Mouse (Mus musculus) hematopoietic stem cell, adult 5-6 weeks (primary cell): Measurements from ENCODE around the gene Dst. TPM values are rescaled to one million over a fixed set of nuclear protein-coding genes. Genes with fewer than 3 reads are reported as not detected.
"Not testable (repeated sequence)": the region's sequence is repeated elsewhere in the genome, so short reads cannot be mapped to it uniquely, and the experiment has no call there.

Source experiments
- ATAC-seq, 2 experiments: fragments of 125-278 bp in 1 of 2; replicated peaks in 1 of 2; 2 replicates each; pipeline ENCODE4 v1.8.0; 2016 to 2017; ENCODE audit warnings: inconsistent platforms in 2 of 2, mild to moderate bottlenecking in 2 of 2, moderate number of reproducible peaks in 2 of 2, low read depth in 1 of 2, moderate TSS enrichment in 1 of 2; ENCODE audit not compliant: low FRiP score in 2 of 2, poor library complexity in 2 of 2, severe bottlenecking in 2 of 2, insufficient read depth in 1 of 2, low TSS enrichment in 1 of 2
- total RNA-seq: library from RNA; stranded (forward); fragments of 172-1452, 232-1000 nt; gene quantifications from 2 replicates; pipeline ENCODE4 v1.2.3, GENCODE M21; 2017

Dst gene
- total RNA-seq, 1 experiment from 2014 or later: 48.7 TPM

GRCm38 (mm10) chr1:34288181-34288580 is 380.2 kb downstream of the Dst start:
- no peak for ATAC-seq

DNA sequence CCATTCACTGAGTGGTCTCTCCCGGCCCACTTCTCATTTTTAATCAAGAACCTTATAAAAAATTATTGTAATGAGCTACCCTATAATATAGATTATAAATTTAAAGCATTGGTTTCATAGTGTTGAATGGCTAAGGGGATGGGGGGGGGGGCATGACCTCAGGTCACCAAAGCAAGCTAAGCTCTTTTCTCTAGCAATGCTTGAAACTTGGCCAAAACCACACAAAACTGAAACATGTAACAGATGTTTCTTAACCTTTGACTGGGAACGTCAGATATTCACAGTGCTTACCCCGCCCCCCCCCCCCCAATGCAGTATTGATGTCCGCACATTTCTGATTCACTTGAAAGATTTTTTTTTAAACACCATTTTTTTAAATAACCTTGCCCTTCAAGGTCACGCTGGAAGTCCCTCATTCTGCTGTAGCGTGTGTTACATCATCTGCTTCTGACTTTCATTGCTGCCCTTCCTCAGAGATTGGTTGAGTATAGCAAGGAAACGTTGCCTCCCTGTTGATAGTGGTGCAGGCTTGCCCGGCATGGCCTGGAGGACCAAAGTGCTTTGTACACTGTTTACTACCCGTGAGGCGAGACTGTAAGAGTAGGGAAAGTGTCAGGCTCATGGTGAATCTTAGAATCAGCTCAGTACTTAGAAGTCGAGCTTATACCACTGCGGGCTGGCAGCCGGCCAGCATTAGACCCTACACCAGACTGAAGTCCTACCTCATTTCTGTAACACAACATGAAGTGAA is 380.9 kb downstream of the Dst start:
- ATAC-seq: no peak

DNA sequence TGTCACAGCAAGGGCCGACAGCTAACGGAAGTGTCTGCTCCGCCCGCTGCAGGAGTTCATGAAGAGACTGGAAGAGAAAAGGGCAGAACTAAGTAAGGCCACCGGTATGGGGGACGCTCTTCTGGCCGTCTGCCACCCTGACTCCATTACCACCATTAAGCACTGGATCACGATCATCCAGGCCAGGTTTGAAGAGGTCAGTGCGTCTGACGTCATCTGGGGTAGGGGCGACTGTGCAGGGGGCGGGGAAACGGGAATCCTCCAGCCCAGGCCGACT is 381.4 kb downstream of the Dst start:
- ATAC-seq: no peak

- peak; percentile 22 to 64 for ATAC-seq
Measured at GRCm38 (mm10) chr1:34290321-34290720, 382.3 kb downstream of the Dst start.

- ATAC-seq: no peak
Measured at GRCm38 (mm10) chr1:34293198-34293597, 385.2 kb downstream of the Dst start.

DNA sequence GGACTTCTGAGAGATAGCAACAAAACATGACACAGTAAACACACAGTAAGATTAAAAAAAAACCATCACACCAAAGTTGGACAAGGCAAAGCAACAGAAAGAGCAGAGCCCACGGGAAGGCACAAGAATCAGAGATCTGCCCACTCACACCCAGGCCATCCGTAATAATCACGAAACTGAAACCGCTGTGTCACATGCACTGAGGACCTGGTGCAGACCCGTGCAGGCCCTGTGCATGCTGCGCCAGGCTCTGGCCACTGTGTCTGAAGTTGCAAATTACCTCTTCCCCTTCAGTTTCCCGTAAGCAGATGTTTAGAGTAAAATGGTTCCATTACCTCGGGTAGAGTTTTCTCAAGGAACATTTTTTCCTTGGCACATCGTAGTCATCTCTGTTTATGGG is 389.6 kb downstream of the Dst start:
- ATAC-seq: no peak

DNA sequence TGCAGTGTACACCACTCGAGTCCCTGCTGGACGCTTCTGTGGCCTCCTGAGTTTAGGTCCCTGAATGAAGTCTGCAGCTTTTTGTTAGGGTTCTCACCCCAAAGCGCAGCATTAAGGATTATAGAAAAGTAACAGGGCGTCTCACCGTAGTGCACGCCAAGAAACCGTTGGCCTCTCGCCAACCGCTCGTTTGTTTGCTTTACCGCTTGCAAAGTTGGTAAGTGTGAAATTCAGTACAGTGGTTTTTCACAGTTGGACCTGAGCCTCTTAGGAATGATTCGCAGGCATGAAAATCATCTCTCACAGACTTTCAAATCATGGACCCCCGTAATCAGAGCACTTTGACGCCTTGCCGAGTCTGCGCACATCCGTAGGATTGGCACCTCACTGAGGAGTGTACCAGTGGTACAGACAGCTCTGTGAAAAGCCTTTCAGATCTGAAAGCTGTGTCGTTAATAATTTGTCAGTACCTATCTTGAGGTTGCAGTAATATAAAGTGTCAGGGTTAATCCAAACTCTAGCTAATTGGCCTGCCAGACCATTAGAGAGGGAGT is 390.7 kb downstream of the Dst start:
- ATAC-seq: no peak

DNA sequence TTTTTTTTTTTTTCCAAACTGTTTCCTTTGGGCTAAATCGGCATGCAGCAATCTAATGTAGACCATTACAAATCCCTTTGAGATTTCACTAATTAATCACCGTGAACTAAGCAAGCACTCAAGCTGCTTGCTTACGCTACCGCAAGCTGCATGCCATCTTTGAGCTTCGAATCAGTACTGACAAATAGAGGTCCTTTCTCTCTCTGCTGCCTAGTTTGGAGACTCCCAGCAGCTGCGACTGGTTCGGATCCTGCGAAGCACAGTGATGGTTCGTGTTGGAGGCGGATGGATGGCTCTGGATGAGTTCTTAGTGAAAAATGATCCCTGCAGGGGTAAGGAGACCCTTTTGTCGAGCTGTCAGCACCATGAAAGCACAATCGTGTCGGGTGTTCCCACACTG is 391.5 kb downstream of the Dst start:
- no peak for ATAC-seq

- no peak; a peak in 1 of 4 replicates for ATAC-seq
Measured at GRCm38 (mm10) chr1:34300309-34300980, 392.4 kb downstream of the Dst start.

GRCm38 (mm10) chr1:34304227-34304626 is 396.2 kb downstream of the Dst start:
- ATAC-seq: no peak

DNA sequence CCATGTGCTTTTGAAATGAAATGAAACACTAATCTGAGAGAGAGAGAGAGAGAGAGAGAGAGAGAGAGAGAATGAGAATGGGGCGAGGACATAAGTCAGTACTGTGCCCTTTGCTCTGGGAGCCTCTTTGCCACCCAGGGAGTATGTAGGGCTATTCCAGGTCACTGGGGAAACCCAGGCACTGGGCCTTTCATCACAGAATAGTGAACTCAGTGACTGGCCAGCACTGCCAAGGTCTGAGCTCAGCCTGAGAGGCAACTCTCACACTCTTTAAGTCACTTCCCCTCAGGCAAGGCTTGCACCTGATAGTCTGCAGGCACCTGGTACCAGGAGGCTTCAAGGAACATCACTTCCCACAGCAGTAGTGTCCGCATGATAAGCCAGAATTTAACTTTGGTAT is 398.7 kb downstream of the Dst start:
- no peak for ATAC-seq

DNA sequence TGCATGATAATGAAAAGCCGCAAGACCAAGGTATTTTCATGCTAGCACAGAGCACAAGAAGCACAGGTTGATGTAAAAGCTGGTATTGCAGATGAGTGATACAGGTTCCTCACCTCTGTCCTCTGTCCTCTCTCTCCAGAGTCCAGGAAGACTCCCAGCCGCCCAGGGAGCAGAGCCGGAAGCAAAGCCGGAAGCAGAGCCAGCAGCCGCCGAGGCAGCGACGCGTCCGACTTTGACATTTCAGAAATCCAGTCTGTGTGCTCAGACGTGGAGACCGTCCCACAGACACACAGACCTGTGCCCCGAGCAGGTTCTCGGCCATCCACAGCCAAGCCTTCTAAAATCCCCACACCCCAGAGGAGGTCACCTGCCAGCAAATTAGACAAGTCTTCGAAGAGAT is 399.2 kb downstream of the Dst start:
- ATAC-seq: no peak

GRCm38 (mm10) chr1:34308841-34309240 is 400.8 kb downstream of the Dst start:
- not testable (repeated sequence) for ATAC-seq

DNA sequence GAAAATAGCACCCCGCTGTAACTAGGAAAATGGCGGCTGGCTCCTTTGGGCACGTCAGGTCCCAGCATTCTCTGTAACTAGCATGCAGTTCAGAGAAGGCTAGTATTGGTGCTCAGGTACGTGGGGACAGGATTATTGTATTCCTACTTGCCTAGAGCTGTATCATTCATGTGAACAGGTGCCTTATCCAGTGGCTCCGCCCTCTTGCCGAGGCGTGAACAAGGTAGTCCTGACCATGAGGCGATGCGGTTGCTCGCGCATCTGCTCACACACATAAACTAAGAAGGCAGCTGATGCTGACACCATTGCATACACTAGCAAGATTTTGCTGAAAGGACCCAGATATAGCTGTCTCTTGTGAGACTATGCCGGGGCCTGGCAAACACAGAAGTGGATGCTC is 401.4 kb downstream of the Dst start:
- no peak for ATAC-seq

DNA sequence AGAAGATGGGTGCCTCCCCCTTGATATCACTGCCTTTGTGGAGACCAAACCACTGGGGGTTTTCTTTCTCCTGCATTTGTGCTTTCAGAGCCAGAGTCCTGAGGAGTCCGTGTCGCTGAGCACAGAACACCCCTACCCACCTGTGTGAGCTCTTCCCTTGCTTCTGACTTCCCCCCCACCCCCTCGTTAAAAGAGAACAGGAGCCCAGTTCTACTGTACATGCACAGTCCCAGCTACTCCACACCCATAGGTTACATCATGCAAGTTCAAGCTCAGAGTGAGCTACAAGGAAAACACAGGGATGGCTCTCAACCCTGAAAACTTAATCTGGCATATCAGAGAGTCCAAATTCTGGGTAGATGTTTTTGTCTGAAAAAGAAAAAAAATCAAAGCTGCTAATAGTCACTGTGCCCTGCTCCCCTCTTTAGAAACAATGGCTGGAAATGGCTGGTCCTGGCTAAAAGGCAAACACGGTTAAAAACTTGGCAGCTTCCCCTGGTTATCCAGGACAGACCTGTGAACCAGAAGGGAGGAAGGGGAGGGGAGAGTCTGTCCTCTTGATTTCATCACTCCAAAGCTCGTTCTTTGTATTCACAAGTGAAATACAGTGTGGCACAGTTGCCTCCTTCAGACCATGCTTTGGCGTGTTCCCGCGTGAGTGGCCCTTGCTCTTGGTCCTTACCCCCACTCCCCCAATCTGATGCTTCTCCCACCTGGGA is 402.7 kb downstream of the Dst start:
- no peak for ATAC-seq

DNA sequence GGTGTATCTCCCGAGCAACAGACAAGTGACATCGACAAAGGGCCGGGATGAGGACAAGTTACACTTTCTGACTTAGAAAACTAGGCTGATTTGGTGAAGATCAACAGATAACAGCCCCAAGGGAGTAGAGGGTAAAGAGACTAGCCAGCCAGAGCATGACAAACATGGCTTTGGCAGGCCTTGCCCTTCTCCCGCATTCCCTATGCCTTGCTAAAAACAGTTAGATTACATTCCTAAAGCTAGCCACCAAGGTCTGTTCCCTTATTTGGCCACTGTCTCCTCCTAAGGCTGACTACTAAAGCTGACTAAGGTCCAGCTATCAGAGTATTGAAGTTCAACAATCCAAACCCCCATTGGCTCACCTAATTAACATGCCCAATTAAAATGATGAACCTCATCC is 404.8 kb downstream of the Dst start:
- no peak for ATAC-seq

DNA sequence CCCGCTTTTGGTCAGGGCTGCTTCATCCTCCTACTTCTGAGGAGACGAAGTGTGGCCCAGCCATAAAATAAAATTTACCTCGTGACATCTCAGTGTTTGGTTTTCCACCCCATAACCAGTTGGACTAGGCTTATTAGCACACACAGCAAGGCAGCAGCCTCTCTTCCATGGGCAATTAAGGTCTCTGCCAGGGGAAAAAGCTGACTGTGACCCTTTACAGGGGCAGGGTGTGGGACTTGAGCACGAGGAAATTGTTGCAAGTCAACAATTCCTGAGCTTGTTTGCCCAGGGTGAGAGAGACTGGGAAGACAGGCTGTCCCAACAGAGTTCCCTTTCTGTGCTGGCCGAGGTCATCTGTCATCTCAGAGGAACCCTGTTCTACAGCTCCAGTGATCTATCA is 407.4 kb downstream of the Dst start:
- no peak for ATAC-seq

- ATAC-seq: no peak
Measured at GRCm38 (mm10) chr1:34324255-34324654, 416.2 kb downstream of the Dst start.
